Mouse (Mus musculus): ENCODE measurements around the gene Ccdc82. TPM values are rescaled to one million over a fixed set of nuclear protein-coding genes. Genes with fewer than 3 reads are reported as not detected.

The Ccdc82 gene
- polyA plus RNA-seq (2015; fragmentation: Nextera tagmentation; extraction: Ambion mirVana): 13.1 and 13.6 TPM in 2 replicates

DNA sequence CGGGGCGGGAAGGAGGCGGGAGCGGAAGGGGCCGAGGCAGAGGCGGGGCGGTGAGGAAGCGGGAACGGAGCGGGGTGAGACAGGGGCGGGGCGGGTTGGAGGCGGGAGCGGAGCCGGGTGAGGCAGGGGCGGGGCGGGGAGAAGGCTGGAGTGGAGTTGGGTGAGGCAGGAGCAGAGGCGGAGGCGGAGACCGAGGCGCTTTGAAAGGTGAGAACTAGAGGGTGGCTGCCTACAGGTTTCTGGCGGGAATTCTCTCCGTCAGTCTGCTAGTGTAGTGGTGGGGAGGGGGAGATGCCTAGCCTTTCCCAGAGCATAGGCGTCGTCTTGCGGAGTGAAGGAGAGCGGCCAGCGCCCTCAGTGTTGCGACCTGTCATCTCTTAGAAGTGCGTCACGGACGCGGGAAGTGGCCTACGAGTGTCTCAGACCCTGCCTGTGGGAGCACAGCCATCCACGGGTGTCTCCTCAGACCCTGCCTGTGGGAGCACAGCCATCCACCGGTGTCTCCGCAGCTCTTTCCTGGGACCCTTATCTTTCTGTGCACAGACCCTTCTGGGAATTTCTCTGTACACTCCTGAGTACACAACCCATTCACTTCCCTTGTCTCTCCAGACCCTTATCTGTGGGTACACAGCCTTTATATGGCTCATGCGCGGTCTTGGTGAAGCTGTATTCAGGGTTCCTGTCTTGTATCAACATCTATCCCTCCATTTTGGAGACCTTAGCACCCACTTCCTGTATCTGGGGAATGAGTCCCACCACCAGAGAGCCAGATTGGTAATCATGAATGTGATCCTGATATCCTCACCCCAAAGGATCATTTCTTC is at the start of gene Ccdc82:
Gene Ccdc82 (plus strand): TSS at position 141 of the 824 bp plus-strand sequence.
- 2% methylated on average over 30 of the region's 39 CpGs for WGBS

DNA sequence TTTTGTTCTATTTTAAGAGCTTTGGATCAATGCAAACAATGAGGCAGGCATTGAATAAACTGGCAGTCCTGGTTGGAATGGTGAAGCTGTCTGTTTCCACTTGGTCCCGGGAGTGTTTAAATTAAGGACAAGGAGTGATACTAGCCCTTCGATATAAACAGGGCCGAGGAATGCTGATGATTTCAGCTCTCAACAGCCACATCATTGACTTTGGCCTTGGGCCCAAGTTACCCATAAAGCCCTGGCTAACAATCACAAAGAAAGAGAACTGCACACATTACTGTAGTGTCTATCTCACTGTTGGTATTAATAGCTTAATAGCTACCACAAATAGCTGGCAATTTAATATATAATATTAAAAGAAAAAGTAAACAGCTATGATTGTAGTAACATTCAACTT is 46.7 kb upstream of the Ccdc82 start:
- Histone ChIP-seq H3K9me3 (no peaks in the 10 kb centered on the region), H3K27ac (replicated peaks) (no peak overlapping the region), H3K36me3 (no peaks in the 10 kb centered on the region), H3K4me1 (replicated peaks) (0 out of 2 replicates have a peak, but pooled peaks cover 3% of the 10 kb centered on the region), H3K4me2 (no peak overlapping the region), H3K9ac (no peak overlapping the region), H3K27me3 (no peaks in the 10 kb centered on the region), H3K4me3 (no peak overlapping the region)
- WGBS: 68% methylated on average over 3 of the region's 3 CpGs
- no peak for ATAC-seq (ENCODE audit: low FRiP score, low read depth)

More for the DNA sequence above, at the start of gene Ccdc82:
- Histone ChIP-seq H3K4me2 (peak within 1 kb of the TSS; percentile 76), H3K4me1 (replicated peaks) (peaks cover 24% of the 10 kb centered on the region), H3K27ac (replicated peaks) (peak within 1 kb of the TSS; percentile 86), H3K9me3 (no peaks in the 10 kb centered on the region), H3K9ac (peak within 1 kb of the TSS; percentile 74), H3K36me3 (no peaks in the 10 kb centered on the region), H3K27me3 (no peaks in the 10 kb centered on the region), H3K4me3 (peak within 1 kb of the TSS; percentile 71)
- ATAC-seq (ENCODE audit: low FRiP score, low read depth): peak; percentile 96

DNA sequence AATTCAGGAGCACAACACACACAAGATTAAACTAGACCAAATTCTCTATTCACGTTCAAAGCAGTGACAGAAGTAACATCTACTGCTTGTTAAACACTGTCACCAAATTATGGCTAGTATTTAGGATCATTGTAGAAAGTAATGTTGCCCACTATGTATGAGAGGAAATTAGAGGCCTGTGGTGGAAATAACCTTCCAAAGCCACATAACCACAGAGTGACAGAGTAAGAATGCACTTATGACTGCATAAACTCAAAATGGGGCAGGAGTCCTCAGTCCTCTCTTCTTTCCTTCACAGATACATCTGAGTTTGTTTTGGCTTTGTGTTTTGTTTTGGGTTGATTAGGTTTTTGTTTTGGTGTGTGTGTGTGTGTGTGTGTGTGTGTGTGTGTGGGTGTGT is 43.6 kb upstream of the Ccdc82 start:
- whole genome bisulfite sequencing: 98% methylated on average over 1 of the region's 1 CpGs
- H3K4me1 ChIP-seq (replicated peaks): no peaks in the 10 kb centered on the region
- H3K27ac ChIP-seq (replicated peaks): no peak overlapping the region
- H3K27me3 ChIP-seq: no peaks in the 10 kb centered on the region
- ATAC-seq (ENCODE audit: low FRiP score, low read depth): no peak
- H3K9ac ChIP-seq: no peak overlapping the region
- no peak overlapping the region for H3K4me2 ChIP-seq
- H3K9me3 ChIP-seq: no peaks in the 10 kb centered on the region
- no peaks in the 10 kb centered on the region for H3K36me3 ChIP-seq
- no peak overlapping the region for H3K4me3 ChIP-seq

DNA sequence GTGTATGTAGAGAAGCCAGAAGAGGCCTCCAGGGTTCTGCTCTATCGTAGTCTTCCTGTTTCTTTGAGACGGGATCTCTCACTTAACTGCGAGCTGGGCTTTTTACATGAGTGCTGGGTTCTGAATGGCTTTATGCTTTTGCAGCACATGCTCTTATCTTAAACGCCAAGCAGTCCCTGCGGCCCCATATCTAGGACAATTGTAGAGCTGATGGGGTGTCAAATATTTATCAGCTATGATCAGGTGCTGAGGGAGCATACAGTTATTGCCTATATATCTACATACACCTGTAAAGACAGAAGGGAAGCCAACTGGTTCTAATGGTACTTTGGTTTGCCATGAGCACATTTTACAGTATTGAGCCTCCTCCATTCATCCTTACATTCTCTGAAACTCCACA is 43.1 kb upstream of the Ccdc82 start:
- no peak overlapping the region for H3K27ac ChIP-seq (replicated peaks)
- H3K4me3 ChIP-seq: no peak overlapping the region
- H3K9me3 ChIP-seq: no peaks in the 10 kb centered on the region
- H3K4me2 ChIP-seq: no peak overlapping the region
- no peak overlapping the region for H3K9ac ChIP-seq
- no peaks in the 10 kb centered on the region for H3K27me3 ChIP-seq
- no peaks in the 10 kb centered on the region for H3K4me1 ChIP-seq (replicated peaks)
- WGBS: 86% methylated on average over 5 of the region's 5 CpGs
- H3K36me3 ChIP-seq: no peaks in the 10 kb centered on the region
- ATAC-seq (ENCODE audit: low FRiP score, low read depth): no peak

DNA sequence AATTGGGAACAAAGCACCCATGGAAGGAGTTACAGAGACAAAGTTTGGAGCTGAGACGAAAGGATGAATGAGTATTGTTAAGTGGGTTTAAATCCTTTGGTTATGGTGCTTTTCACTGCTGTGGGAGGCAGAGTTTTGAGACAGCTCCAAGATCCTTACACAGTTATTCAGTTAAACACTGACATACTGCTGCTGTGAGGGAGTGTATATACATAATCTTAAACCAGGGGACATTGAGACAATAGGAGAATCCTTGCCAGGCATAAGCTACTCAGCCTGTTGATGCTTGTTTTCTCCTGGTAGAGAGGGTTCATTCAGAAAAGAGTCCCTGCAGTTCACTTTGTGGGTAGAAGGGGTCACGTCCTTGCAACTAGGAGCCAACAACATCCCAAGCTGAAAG is 40.4 kb upstream of the Ccdc82 start:
- Histone ChIP-seq H3K4me3 (no peak overlapping the region), H3K27me3 (no peaks in the 10 kb centered on the region), H3K9me3 (no peaks in the 10 kb centered on the region), H3K36me3 (no peaks in the 10 kb centered on the region), H3K4me2 (no peak overlapping the region), H3K27ac (replicated peaks) (no peak overlapping the region), H3K4me1 (replicated peaks) (no peaks in the 10 kb centered on the region), H3K9ac (no peak overlapping the region)
- WGBS: 51% methylated on average over 2 of the region's 2 CpGs
- no peak for ATAC-seq (ENCODE audit: low FRiP score, low read depth)

DNA sequence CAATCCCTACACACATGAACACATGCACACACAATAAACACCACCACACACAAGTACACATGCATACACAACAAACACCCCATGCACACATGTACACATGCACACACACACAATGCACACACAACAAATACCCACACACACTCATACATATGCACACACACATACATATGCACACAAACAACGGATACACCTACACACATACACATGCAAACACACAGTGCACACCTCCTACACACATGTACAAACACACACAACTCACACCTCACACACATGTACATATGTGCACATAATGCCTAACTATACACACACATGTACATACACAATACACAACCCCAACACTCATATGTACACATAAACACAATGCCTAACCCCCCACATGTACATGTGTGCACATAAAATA is 20.9 kb upstream of the Ccdc82 start:
- Histone ChIP-seq H3K4me1 (replicated peaks) (no peaks in the 10 kb centered on the region), H3K9ac (no peak overlapping the region)

DNA sequence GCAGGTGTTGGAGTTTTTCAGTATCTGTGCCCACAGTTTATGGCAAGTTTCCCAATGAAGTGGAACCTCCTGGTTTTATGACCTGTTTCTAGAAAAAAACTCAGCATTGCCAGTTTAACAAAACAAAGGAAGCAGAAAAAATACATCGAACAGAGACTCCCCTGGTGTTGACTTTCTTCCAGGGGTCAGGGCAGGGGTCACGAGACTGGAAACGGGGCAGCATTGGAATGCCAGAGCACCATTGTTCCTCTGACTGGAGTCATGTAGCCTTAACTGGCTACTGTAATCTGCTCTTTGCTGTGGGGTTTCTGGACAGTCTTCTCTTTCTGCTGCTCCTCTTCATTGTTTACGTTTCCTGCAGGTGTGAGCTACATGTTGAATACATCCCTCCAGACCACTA is 16.2 kb upstream of the Ccdc82 start:
- Histone ChIP-seq H3K4me1 (replicated peaks) (no peaks in the 10 kb centered on the region), H3K9ac (no peak overlapping the region), H3K4me2 (no peak overlapping the region), H3K36me3 (no peaks in the 10 kb centered on the region), H3K27ac (replicated peaks) (no peak overlapping the region), H3K9me3 (no peaks in the 10 kb centered on the region), H3K27me3 (no peaks in the 10 kb centered on the region), H3K4me3 (no peak overlapping the region)
- no peak for ATAC-seq (ENCODE audit: low FRiP score, low read depth)
- 4% methylated on average over 4 of the region's 4 CpGs for WGBS

More for the DNA sequence above, 20.9 kb upstream of the Ccdc82 start:
- ATAC-seq (ENCODE audit: low FRiP score, low read depth): no peak
- H3K36me3 ChIP-seq: no peaks in the 10 kb centered on the region
- no peak overlapping the region for H3K27ac ChIP-seq (replicated peaks)
- no peaks in the 10 kb centered on the region for H3K27me3 ChIP-seq
- H3K9me3 ChIP-seq: no peaks in the 10 kb centered on the region
- no peak overlapping the region for H3K4me3 ChIP-seq
- 86% methylated on average over 1 of the region's 1 CpGs for WGBS
- no peak overlapping the region for H3K4me2 ChIP-seq

DNA sequence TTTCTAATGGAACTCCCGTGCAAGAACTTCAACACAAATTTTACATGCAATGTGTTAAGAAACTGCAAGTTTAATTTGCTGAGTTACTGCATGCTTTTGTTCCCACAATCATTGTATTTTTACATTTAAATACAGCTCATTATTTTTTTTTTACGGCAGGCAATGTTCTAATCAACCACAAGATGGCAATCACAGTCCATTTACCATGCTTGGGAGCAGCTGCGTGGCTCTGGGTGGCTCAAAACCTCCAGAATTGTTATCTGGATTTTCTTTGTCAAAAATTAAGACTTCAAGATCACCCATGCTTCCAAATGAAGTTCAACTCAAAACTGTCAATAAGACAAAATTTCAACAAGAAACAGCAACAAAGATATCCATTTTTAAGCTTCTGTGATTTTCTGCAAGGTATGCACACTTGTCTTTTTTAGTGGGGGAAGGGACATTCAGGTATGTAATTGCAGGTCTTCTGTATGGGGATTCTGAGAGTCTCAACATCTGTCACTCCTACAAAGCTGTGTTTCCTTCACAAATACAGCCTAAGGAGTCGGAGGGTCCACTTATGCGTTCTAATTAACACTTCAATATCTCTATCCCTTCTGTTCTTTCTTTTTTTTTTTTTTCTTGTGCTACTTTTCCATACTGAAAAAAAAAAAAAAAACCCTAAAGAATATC is 15.1 kb upstream of the Ccdc82 start:
- Histone ChIP-seq H3K27me3 (no peaks in the 10 kb centered on the region), H3K36me3 (no peaks in the 10 kb centered on the region), H3K27ac (replicated peaks) (no peak overlapping the region), H3K4me3 (no peak overlapping the region), H3K4me1 (replicated peaks) (no peaks in the 10 kb centered on the region), H3K9me3 (no peaks in the 10 kb centered on the region), H3K9ac (no peak overlapping the region), H3K4me2 (0 out of 2 replicates have a peak overlapping the region, but pooled peaks have one; percentile 14)
- WGBS: 17% methylated on average over 5 of the region's 5 CpGs
- peak; percentile 73; the same call in 1 of the 2 replicates for ATAC-seq (ENCODE audit: low FRiP score, low read depth)

DNA sequence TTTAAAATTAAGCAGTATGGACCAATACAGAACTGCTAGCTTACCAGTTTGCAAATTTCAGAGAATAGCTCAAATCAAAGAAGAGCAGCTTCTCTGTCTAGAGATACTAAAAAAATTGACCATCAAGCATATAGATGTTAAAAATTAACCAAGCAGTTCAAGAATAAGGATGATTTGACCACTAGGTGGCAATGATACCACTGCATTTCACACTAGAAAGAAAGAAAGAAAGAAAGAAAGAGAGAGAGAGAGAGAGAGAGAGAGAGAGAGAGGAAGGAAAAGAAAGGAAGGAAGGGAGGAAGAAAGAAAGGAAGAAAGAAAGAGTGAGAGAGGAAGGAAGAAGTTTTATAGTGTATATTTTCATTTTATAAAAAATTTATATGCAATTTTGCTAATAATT is 4.4 kb upstream of the Ccdc82 start:
- Histone ChIP-seq H3K36me3 (no peaks in the 10 kb centered on the region), H3K4me2 (no peak overlapping the region), H3K9me3 (no peaks in the 10 kb centered on the region), H3K27ac (replicated peaks) (no peak overlapping the region), H3K27me3 (no peaks in the 10 kb centered on the region), H3K9ac (no peak overlapping the region), H3K4me1 (replicated peaks) (peaks cover 19% of the 10 kb centered on the region), H3K4me3 (no peak overlapping the region)
- ATAC-seq (ENCODE audit: low FRiP score, low read depth): no peak

DNA sequence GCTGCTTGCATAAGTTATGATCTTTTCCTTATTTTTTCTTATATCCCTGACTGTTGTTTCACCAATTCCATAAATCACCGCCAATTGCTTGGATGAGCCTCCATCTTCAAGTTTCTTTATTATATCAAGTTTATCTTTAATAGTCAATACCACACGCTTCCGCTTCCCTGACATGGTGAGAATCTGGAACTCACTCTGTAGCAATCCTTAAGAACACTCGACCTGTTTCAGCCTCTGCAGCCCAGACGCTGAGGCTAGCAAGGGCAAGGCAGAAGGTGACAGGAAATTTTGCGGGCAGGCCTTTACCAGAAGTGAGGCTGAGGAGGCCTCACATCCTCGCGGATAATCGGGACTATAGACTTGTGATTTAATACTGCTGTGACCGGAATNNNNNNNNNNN is 1.3 kb upstream of the Ccdc82 start, which contains the start of gene Jrkl:
Gene Jrkl (minus strand): TSS at position 349 of the 400 bp plus-strand sequence.
- no peaks in the 10 kb centered on the region for H3K27me3 ChIP-seq
- ATAC-seq (ENCODE audit: low FRiP score, low read depth): 0 out of 2 replicates have a peak, but pooled peaks have one; percentile 19
- H3K4me1 ChIP-seq (replicated peaks): peaks cover 24% of the 10 kb centered on the region
- peak within 1 kb of the TSS; percentile 79 for H3K27ac ChIP-seq (replicated peaks)
- H3K4me3 ChIP-seq: peak within 1 kb of the TSS; percentile 71
- WGBS: 5% methylated on average over 10 of the region's 10 CpGs
- H3K4me2 ChIP-seq: peak within 1 kb of the TSS; percentile 67
- peak within 1 kb of the TSS; percentile 55 for H3K9ac ChIP-seq
- no peaks in the 10 kb centered on the region for H3K9me3 ChIP-seq
- no peaks in the 10 kb centered on the region for H3K36me3 ChIP-seq

DNA sequence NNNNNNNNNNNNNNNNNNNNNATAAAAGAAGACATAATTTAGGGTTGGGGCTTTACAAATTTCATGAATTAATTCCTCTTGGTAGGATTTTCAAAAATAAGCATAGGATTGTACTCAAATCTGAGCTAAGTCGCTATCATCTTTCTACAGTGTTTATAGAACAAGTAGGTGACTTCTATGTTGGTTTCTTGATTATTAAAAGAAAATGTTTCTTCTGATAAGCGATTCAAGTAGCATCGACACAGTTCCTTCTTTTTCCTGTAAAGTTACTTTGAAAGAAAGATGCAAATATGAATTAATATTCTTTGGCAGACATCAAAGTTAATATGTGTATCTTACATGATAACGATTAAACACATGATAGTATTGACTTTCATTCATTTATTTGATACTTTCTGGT is 1.3 kb downstream of the Ccdc82 start:
- Histone ChIP-seq H3K9ac (no peak overlapping the region), H3K4me1 (replicated peaks) (peaks cover 24% of the 10 kb centered on the region), H3K27me3 (no peaks in the 10 kb centered on the region), H3K27ac (replicated peaks) (no peak overlapping the region), H3K4me3 (no peak overlapping the region), H3K9me3 (no peaks in the 10 kb centered on the region), H3K36me3 (no peaks in the 10 kb centered on the region), H3K4me2 (peak overlapping the region; percentile 76)
- 95% methylated on average over 4 of the region's 4 CpGs for WGBS
- no peak for ATAC-seq (ENCODE audit: low FRiP score, low read depth)

DNA sequence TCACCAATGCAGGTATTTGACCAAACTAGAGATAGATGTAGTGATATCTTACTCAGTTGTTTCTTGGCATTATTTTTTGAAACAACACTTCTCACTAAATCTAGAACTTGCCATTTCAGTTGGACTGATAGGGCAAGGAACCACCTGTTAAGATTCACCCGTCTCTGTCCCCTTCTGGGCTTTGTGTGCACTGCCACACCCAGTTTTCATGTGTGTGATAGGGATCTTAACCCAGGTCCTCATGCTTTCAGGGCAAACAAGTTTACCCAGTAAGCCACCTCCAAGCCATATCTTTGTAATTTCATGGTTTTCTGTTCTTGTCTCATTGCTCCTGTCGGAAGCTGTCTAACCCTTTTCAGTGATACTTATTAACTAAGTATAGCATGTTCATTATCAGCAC is 4.5 kb downstream of the Ccdc82 start:
- Histone ChIP-seq H3K9me3 (no peaks in the 10 kb centered on the region), H3K9ac (no peak overlapping the region), H3K27me3 (no peaks in the 10 kb centered on the region), H3K36me3 (no peaks in the 10 kb centered on the region), H3K4me3 (no peak overlapping the region), H3K4me2 (no peak overlapping the region), H3K27ac (replicated peaks) (no peak overlapping the region), H3K4me1 (replicated peaks) (peaks cover 8% of the 10 kb centered on the region)
- WGBS: 81% methylated on average over 2 of the region's 2 CpGs
- no peak for ATAC-seq (ENCODE audit: low FRiP score, low read depth)
